Mouse (Mus musculus) left cerebral cortex, postnatal 10 days (tissue): ENCODE results near the gene Fbxw9. TPM values are rescaled to one million over a fixed set of nuclear protein-coding genes. Genes with fewer than 3 reads are reported as not detected.
"Not testable (repeated sequence)": the region's sequence is repeated elsewhere in the genome, so short reads cannot be mapped to it uniquely, and the experiment has no call there.

Experiments
- DNase-seq, 2 experiments: peaks; one replicate each; pipeline ENCODE4 v3.0.0; 2021 to 2022; ENCODE audit warnings: low spot score in 2 of 2, mixed read lengths in 1 of 2; ENCODE audit errors: extremely low spot score in 1 of 2
- intact Hi-C: fragments of 180-260 bp; cut with DNase I; formaldehyde crosslinking; loops from one replicate; pipeline ENCODE4 v1.15.1; 2025
- total RNA-seq, 2 experiments: library from RNA; stranded (reverse); gene quantifications; 2 replicates each; pipeline ENCODE4 v1.2.3; 2021

Fbxw9 gene
- total RNA-seq, 2 experiments from 2014 or later: 60.1 to 63.5 TPM

GRCm38 (mm10) chr8:85080214-85080531 is 20.3 kb downstream of the Fbxw9 start:
- DNase-seq: peak in 1 of 2 experiments; percentile 66
- intact Hi-C loops: loop anchor here (2.0 to 5.0 kb wide), 2 partner anchors 95 to 192 kb away; no protein-coding TSS in a partner anchor

GRCm38 (mm10) chr8:85080532-85081215 is 20.8 kb downstream of the Fbxw9 start, which contains the start of gene Wdr83os:
Gene Wdr83os, plus strand, starts transcription at chr8:85080740.
- intact Hi-C loops: loop anchor here (2.0 to 5.0 kb wide), 2 partner anchors 94 to 192 kb away; no protein-coding TSS in a partner anchor
- peak; percentile 43 to 53 for DNase-seq

- intact Hi-C loops: loop anchor here (2.0 to 5.0 kb wide), 2 partner anchors 94 to 191 kb away; no protein-coding TSS in a partner anchor
- DNase-seq: peak in 1 of 2 experiments; percentile 66
These were observed 21.3 kb downstream of the Fbxw9 start, which contains the start of gene Wdr83 for GRCm38 (mm10) chr8:85081216-85081555. Gene Wdr83, minus strand, starts transcription at chr8:85081306.

- DNase-seq: not testable (repeated sequence)
- intact Hi-C loops: loop anchor here (5.0 kb wide), 1 partner anchor 190 kb away; no protein-coding TSS in a partner anchor
These were observed 22.3 kb downstream of the Fbxw9 start for GRCm38 (mm10) chr8:85082169-85082568.

GRCm38 (mm10) chr8:85083108-85083813 is 23.4 kb downstream of the Fbxw9 start, which contains the start of gene Man2b1:
Gene Man2b1, plus strand, starts transcription at chr8:85083270.
- DNase-seq: peak; percentile 85 to 95
- intact Hi-C loops: loop anchor here (5.0 kb wide), 1 partner anchor 189 kb away; no protein-coding TSS in a partner anchor

- intact Hi-C loops: loop anchor here (5.0 kb wide), 1 partner anchor 188 kb away; no protein-coding TSS in a partner anchor
- peak in 1 of 2 experiments; percentile 30 for DNase-seq
These were observed 24.8 kb downstream of the Fbxw9 start for GRCm38 (mm10) chr8:85084633-85085032.

GRCm38 (mm10) chr8:85086238-85086637 is 26.4 kb downstream of the Fbxw9 start:
- intact Hi-C loops: no loop called here
- peak in 1 of 2 experiments; percentile 12 for DNase-seq

- DNase-seq: no peak
- intact Hi-C loops: no loop called here
These were observed 28.9 kb downstream of the Fbxw9 start for GRCm38 (mm10) chr8:85088771-85089170.

GRCm38 (mm10) chr8:85090856-85091255 is 31.0 kb downstream of the Fbxw9 start:
- no peak for DNase-seq
- intact Hi-C loops: no loop called here

- peak in 1 of 2 experiments; percentile 28 for DNase-seq
- intact Hi-C loops: no loop called here
These were observed 31.8 kb downstream of the Fbxw9 start for GRCm38 (mm10) chr8:85091526-85092090.

GRCm38 (mm10) chr8:85095051-85095450 is 35.2 kb downstream of the Fbxw9 start:
- intact Hi-C loops: no loop called here
- no peak for DNase-seq

GRCm38 (mm10) chr8:85095566-85095965 is 35.7 kb downstream of the Fbxw9 start:
- intact Hi-C loops: no loop called here
- DNase-seq: no peak

GRCm38 (mm10) chr8:85096196-85096595 is 36.3 kb downstream of the Fbxw9 start:
- DNase-seq: no peak
- intact Hi-C loops: no loop called here

GRCm38 (mm10) chr8:85096850-85097249 is 37.0 kb downstream of the Fbxw9 start:
- intact Hi-C loops: no loop called here
- no peak for DNase-seq

GRCm38 (mm10) chr8:85100076-85100665 is 40.3 kb downstream of the Fbxw9 start:
- no peak for DNase-seq
- intact Hi-C loops: no loop called here

GRCm38 (mm10) chr8:85113241-85113640 is 53.4 kb downstream of the Fbxw9 start:
- intact Hi-C loops: no loop called here

GRCm38 (mm10) chr8:85115501-85115900 is 55.6 kb downstream of the Fbxw9 start:
- DNase-seq: no peak
- intact Hi-C loops: no loop called here

More at GRCm38 (mm10) chr8:85113241-85113640, 53.4 kb downstream of the Fbxw9 start:
- DNase-seq: no peak
